Mouse (Mus musculus): ENCODE measurements around the gene S100a14.

The S100a14 gene

DNA sequence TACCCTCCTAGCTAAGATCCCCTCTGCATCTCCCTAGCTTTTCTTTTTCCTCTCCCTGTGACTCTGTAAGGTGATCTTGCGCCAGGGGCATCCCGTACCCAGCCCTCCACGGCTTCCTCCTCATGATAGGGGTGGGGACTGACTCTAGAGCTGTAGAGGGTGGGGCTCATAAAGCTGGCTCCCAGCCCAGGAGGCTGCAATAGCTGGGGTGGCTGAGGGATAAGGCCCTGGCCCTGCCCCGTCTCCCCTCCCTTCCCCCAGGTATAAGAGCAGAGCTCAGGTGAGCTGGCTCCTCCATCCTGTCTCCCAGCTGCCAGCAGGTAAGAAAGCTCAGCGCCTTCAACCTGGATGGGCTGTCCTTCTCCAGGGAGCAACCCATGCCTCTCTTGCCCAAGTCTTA, at the start of gene S100a14:
Gene S100a14 (plus strand): TSS at position 277 of the 400 bp plus-strand sequence.
- no peak for DNase-seq (ENCODE audit: low spot score in 2 of 2)

GRCm38 (mm10) chr3:90486998-90487397, 39.7 kb upstream of the S100a14 start:
- DNase-seq (ENCODE audit: low spot score in 2 of 2) = no peak

- DNase-seq (ENCODE audit: low spot score in 2 of 2) = no peak
Measured at GRCm38 (mm10) chr3:90488576-90488975, 38.1 kb upstream of the S100a14 start.

GRCm38 (mm10) chr3:90490696-90491256, 35.9 kb upstream of the S100a14 start, which contains the start of gene Snapin:
Gene Snapin, minus strand, starts transcription at chr3:90491033.
- peak; percentile 95 to 96 for DNase-seq (ENCODE audit: low spot score in 2 of 2)

- DNase-seq (ENCODE audit: low spot score in 2 of 2) = peak in 1 of 2 experiments; percentile 57
Measured at GRCm38 (mm10) chr3:90491350-90491749, 35.3 kb upstream of the S100a14 start.

- DNase-seq (ENCODE audit: low spot score in 2 of 2) = no peak
Measured at GRCm38 (mm10) chr3:90493831-90494540, 32.7 kb upstream of the S100a14 start.

GRCm38 (mm10) chr3:90495850-90496525, 30.7 kb upstream of the S100a14 start:
- no peak for DNase-seq (ENCODE audit: low spot score in 2 of 2)

GRCm38 (mm10) chr3:90497597-90497996, 29.1 kb upstream of the S100a14 start:
- DNase-seq (ENCODE audit: low spot score in 2 of 2) = no peak

DNA sequence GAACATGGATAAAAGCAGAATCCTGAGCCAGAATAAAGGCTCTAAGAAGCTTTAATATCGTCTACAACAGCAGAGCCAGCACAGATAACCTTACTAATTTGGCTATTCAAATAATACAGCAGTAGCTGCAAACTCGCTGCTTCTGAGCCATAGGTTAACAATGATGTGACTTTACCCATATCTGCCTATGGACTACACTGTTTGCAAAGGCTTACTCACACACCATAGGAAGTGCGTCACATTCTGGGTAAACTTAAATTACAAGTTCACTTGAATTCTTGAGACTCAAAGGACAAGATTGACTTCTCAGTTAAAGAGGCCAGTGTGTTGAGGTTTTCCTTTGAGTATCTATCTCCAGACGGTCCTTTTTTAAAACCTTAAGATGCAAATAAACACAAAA, 23.2 kb upstream of the S100a14 start:
- no peak for DNase-seq (ENCODE audit: low spot score in 2 of 2)

DNA sequence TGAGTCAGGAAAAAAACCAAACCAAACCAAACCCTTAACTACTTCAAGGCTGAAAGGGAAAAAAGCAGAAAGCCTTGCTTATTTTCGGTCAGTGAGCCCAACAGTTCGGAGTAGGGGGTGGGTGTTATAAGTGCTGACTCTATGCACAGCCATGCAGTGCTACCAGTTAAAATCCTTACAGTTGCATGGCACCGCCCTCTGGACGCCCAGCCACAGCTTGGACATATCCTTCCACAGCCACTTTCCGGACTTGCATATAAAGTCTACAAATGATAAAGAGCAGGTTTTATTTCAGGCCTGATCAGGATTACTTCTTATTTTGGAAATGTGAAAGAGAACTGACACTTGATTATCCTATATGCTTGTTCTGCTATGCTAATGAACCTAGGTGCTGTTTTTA, 21.4 kb upstream of the S100a14 start:
- DNase-seq (ENCODE audit: low spot score in 2 of 2) = no peak

DNA sequence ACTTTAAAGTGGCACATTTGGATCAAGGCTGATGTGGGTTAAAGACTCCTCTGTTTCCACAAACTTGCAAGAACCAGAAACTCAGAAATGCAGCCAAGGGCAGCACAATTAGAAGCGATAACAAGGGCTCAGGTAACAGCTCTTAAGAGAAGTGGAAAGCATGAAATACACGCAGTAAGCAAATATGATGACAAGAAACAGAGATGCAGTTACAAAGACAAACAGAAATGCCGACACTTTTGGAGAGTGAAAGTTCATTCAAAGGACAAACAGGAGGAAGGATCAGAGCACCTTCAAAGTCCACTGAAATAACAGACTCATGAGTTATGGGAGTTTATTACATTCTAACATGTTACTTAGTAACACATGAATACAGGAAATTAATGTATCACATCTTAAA, 20.3 kb upstream of the S100a14 start:
- DNase-seq (ENCODE audit: low spot score in 2 of 2) = no peak

DNA sequence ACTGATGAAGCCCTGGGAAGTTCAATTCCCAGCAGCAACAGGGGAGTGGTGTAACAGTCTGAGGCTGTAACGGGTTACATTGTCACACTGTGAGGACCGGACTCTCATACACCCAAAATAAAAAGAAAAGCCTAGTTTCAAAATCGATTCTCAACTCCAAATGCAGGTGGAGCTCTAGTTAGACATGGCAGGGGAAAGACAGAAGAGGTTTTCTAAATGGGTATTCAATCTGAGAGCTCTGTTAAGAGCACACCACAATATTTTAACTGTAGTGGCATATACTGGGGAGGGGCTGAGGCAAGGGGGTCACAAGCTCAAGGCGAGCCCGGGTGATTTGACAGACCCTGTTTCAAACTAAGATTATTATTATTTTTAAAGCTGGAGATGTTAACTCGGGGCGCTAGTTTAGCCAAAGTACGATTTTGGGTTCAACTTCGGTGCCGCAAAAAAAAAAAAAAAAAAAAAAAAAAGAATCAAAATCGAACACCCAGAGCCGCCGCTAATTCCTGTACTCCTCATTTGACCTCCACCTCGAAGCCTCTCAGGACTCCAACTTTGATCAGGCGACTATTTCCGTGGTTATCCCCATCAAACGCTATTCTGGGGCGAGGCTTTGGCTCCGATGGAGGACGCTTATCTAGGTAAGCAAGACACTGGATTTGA, 18.2 kb upstream of the S100a14 start:
- no peak for DNase-seq (ENCODE audit: low spot score in 2 of 2)

DNA sequence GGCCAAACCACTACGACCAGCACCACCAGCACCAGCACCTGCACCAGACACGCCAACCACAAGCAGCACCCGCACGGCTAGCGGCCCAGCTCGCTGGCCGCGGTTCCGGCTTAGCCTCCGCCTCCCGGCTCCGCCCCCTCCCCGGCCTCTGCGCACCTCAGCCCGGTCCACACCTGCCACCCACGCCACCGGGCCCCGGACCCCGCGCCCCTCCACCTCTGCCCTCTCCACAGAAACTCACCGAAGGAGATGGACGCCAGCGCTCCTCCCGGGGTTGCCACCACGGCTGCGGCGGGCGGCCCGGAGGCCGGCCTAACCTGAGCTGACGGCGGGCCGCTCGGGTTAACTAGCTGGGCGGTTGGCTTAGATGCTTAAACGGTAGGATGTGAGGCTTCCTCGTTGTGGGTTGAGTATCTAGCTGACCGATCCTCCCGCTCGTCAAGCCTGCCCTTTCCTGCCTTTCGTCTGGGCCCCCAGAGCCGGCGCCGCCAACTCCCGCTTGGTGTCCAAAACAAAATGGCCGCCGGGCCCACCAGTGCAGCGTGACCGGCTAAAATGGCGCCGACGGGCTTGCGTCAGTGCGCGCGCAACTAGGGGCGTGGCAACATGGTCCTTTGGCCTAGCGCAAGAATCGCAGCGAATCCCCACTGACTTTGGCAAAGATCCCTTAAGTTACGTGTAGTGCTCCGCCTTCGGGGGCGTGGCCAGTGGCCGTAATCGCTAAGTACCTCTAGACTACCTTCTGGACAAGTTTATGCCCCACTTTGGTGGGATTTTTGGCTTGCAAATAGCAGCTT, 17.5 kb upstream of the S100a14 start, which contains the start of gene Chtop:
Gene Chtop (minus strand): TSS at position 549 of the 797 bp plus-strand sequence.
- peak; percentile 99 to 100 for DNase-seq (ENCODE audit: low spot score in 2 of 2)

DNA sequence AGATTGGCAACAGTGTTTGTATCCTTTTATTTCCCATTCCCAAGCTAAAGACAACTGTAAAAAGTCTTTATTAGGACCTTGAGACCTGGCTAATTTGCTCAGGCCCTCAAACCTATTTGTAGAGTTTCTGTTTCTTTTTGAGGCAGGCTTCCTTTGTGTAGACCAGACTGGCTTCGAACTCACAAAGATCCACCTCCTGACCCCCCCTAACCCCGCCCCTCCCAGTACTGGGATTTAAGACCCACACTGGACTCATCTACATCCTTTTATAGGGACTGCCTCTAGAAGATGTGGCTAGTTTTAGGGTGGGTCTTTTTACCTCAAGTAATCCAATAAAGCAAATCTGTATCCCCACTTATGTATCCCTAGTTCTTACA, 16.9 kb upstream of the S100a14 start:
- DNase-seq (ENCODE audit: low spot score in 2 of 2) = no peak

DNA sequence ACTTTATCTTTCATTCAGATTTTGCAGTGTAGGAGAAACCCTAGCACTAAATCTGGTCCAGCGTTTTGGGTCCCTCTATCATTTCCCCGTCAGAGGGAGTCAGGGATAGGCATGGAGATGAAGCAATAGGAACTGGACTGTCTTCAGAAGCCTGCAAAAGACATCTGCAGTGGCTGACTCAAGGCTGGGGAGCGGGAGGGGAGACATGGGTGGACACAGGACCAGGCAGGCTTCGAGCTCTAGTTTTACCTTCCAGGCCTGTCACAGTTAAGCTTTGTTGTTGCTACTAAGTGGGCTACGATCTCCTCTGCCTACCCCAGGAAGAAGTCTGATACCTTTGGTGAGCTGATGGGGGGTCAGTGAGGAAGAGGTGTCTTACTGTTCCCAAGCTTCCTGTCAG, 14.4 kb upstream of the S100a14 start:
- no peak for DNase-seq (ENCODE audit: low spot score in 2 of 2)

- DNase-seq (ENCODE audit: low spot score in 2 of 2) = no peak
Measured at GRCm38 (mm10) chr3:90512948-90513642, 13.6 kb upstream of the S100a14 start.

DNA sequence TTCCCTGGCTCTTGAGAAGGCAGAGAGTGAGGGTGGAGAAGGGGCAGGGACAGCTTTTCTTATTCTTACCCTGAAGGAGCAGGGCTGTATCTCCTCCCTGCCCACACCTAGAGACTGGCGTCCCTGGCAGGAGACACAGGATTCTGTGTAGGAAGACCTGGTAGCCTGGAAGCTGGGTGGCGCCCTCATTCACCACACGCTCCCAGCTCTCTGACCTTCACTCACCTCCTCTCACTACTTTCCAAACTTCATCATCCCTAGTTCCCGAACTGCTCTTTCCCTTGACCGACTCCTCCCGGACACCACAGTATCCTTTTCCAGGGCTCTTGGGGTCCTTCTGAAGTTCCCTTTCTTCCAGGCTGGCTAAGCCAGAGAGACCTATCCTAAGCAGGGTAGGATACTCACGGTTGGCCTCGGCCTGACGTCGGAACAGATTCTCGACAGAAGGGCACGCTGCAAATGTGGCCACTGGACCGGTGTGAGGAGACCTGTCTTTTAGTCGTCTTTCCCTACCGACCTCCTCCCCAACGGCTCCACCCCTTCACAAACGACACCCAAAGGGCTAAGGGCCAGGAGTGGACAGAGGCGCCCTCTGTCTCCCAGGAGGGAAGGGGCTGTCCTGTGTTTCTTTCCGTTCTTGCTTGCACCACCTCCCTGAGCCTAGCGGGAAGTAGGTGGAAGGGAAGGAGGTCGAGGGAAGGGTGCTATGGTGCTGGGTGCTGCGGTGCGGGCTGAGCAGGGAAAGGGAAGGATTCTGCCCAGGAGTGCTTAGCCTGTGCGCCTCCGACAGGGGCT, 12.7 kb upstream of the S100a14 start, which contains the start of the genes S100a1 and S100a13:
Gene S100a1 (minus strand): TSS at position 597 of the 795 bp plus-strand sequence.
Gene S100a13 (plus strand): TSS at position 640 of the 795 bp plus-strand sequence.
- peak; percentile 38 to 48 for DNase-seq (ENCODE audit: low spot score in 2 of 2)

- peak in 1 of 2 experiments; percentile 33 for DNase-seq (ENCODE audit: low spot score in 2 of 2)
Measured at GRCm38 (mm10) chr3:90514691-90515090, 12.0 kb upstream of the S100a14 start.

DNA sequence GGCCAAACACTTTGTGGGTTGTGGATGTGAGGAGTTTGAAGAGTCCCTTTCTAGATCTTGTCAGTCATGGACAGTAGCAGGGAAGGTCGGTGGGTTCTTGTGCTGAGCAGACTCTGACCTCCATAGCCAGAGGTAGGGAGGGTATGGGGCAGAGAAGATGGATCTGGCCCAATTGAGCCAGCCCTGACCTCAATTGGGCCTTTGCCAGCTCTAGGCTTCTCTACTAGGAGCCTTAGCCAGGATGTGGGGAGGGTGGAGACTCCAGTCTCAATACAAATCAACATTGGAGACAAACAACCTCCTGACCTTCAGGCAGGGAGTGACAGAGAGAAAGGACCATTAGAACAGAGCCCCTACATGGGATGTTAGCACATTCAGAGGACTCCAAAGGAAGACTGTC, 11.4 kb upstream of the S100a14 start:
- DNase-seq (ENCODE audit: low spot score in 2 of 2) = no peak

- no peak for DNase-seq (ENCODE audit: low spot score in 2 of 2)
Measured at GRCm38 (mm10) chr3:90515789-90516188, 10.9 kb upstream of the S100a14 start.

Data from frontal cortex, postnatal 36 days (tissue).